Comparison of ENCODE assay signal across 18 mouse cellular contexts in the genomic region with DNA sequence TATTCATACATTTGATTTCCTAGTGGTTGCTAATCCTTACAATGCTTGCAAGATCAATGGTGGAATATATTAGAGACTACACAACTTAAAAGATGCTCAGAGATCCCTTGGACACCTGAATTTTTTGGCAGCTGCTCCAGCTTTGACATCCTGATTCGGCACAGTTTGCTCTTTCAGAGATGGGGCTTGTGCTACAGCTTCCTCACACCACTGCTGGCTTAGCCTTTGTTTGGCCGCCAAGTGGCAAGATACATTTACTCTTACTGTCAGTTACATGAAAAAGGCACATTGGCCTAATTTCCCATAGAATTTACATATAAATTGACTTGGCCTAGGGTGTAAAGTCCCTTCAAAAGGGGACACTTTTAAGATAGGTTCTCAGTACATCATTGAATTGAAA. TPM values are rescaled to one million over a fixed set of nuclear protein-coding genes. Genes with fewer than 3 reads are reported as not detected.
DNase-seq lines count a peak whose midpoint lies in the region; ATAC-seq lines count a peak whose summit lies in the region.
"Had no signal": no experiment of that assay in that cellular context is flagged by ENCODE, and none has a peak within 500 bp of the region (broad histone marks: within the 10 kb centered on the region; RNA-seq: fewer than 3 reads in every experiment).

No protein-coding gene starts in this region.

- no peak overlapping the region for H3K4me3 ChIP-seq in forebrain, embryonic 15.5 days
- H3K4me3 ChIP-seq in forebrain, embryonic 13.5 days, result no peak overlapping the region
- no peak overlapping the region for H3K4me3 ChIP-seq in neural tube, embryonic 14.5 days (ENCODE audit: low read depth, low read length)
- H3K4me3 ChIP-seq: embryonic facial prominence, embryonic 12.5 days; forebrain, embryonic 12.5 days; heart, embryonic 15.5 days; stomach, embryonic 15.5 days had no signal

- H3K9me3 ChIP-seq in forebrain, embryonic 15.5 days, result no peaks in the 10 kb centered on the region
- no peaks in the 10 kb centered on the region for H3K9me3 ChIP-seq in forebrain, embryonic 13.5 days (replicated peaks)
- no peaks in the 10 kb centered on the region for H3K9me3 ChIP-seq in neural tube, embryonic 14.5 days (ENCODE audit: control insufficient read depth, low read length)
- H3K9me3 ChIP-seq: embryonic facial prominence, embryonic 12.5 days; forebrain, embryonic 12.5 days; heart, embryonic 15.5 days; stomach, embryonic 15.5 days had no signal

- ATAC-seq in cerebellum, adult (ENCODE audit: insufficient number of reproducible peaks, low FRiP score, low TSS enrichment), result peak; percentile 56; the same call in 1 of the 2 replicates
- ATAC-seq in forebrain, embryonic 15.5 days (replicated peaks), result no peak
- no peak for ATAC-seq in forebrain, embryonic 13.5 days
- peak; percentile 38; the same call in 1 of the 2 replicates for ATAC-seq in neural tube, embryonic 14.5 days (ENCODE audit: low read depth)

- H3K4me1 ChIP-seq in forebrain, embryonic 15.5 days, result peaks cover 33% of the 10 kb centered on the region
- H3K4me1 ChIP-seq in forebrain, embryonic 13.5 days, result peaks cover 31% of the 10 kb centered on the region
- H3K4me1 ChIP-seq in neural tube, embryonic 14.5 days (ENCODE audit: control insufficient read depth, insufficient read depth, low read length), result no peaks in the 10 kb centered on the region
- H3K4me1 ChIP-seq: embryonic facial prominence, embryonic 12.5 days; heart, embryonic 15.5 days; stomach, embryonic 15.5 days had no signal

- H3K9ac ChIP-seq in forebrain, embryonic 15.5 days (replicated peaks), result no peak overlapping the region
- no peak overlapping the region for H3K9ac ChIP-seq in forebrain, embryonic 13.5 days
- H3K9ac ChIP-seq in neural tube, embryonic 14.5 days (replicated peaks; ENCODE audit: low read depth, low read length), result no peak overlapping the region
- H3K9ac ChIP-seq: embryonic facial prominence, embryonic 12.5 days; forebrain, embryonic 12.5 days; heart, embryonic 15.5 days; stomach, embryonic 15.5 days had no signal

- 26% methylated on average over 2 of the region's 2 CpGs for WGBS in forebrain, embryonic 15.5 days
- WGBS in forebrain, embryonic 13.5 days, result 46% methylated on average over 2 of the region's 2 CpGs
- 33% methylated on average over 2 of the region's 2 CpGs for WGBS in neural tube, embryonic 14.5 days

- no peaks in the 10 kb centered on the region; the same call in 1 of the 2 replicates for H3K36me3 ChIP-seq in forebrain, embryonic 15.5 days
- no peaks in the 10 kb centered on the region for H3K36me3 ChIP-seq in forebrain, embryonic 13.5 days (ENCODE audit: poor library complexity, severe bottlenecking)
- H3K36me3 ChIP-seq in neural tube, embryonic 14.5 days (ENCODE audit: control insufficient read depth, insufficient read depth, low read length), result no peaks in the 10 kb centered on the region
- H3K36me3 ChIP-seq: embryonic facial prominence, embryonic 12.5 days; forebrain, embryonic 12.5 days; heart, embryonic 15.5 days; stomach, embryonic 15.5 days had no signal

- H3K27me3 ChIP-seq in forebrain, embryonic 15.5 days, result no peaks in the 10 kb centered on the region
- H3K27me3 ChIP-seq in forebrain, embryonic 13.5 days, result no peaks in the 10 kb centered on the region
- H3K27me3 ChIP-seq in neural tube, embryonic 14.5 days (ENCODE audit: control insufficient read depth, insufficient read depth, low read length), result no peaks in the 10 kb centered on the region
- H3K27me3 ChIP-seq: embryonic facial prominence, embryonic 12.5 days; heart, embryonic 15.5 days; stomach, embryonic 15.5 days had no signal

- peak overlapping the region; percentile 33; the same call in 1 of the 2 replicates for H3K27ac ChIP-seq in forebrain, embryonic 15.5 days (replicated peaks)
- no peak overlapping the region for H3K27ac ChIP-seq in forebrain, embryonic 13.5 days
- no peak overlapping the region for H3K27ac ChIP-seq in neural tube, embryonic 14.5 days (ENCODE audit: low read depth, low read length)
- H3K27ac ChIP-seq: embryonic facial prominence, embryonic 12.5 days; forebrain, embryonic 12.5 days; heart, embryonic 15.5 days; kidney, postnatal 0 days; stomach, embryonic 15.5 days had no signal

- DNase-seq in cerebellum, adult 8-10 months, result no peak
- peak; percentile 47 for DNase-seq in left cerebral cortex, postnatal 4 days
- no peak for DNase-seq in left cerebral cortex, postnatal 36 days (ENCODE audit: low spot score in 2 of 2)
- DNase-seq: adrenal gland, postnatal 14 days; heart, postnatal 36 days; kidney, adult 2 months; lung, postnatal 4 days; thymus, postnatal 25 days had no signal

- H3K4me2 ChIP-seq in forebrain, embryonic 15.5 days (replicated peaks), result no peak overlapping the region
- H3K4me2 ChIP-seq in forebrain, embryonic 13.5 days, result no peak overlapping the region
- H3K4me2 ChIP-seq in neural tube, embryonic 14.5 days (ENCODE audit: low read depth, low read length), result no peak overlapping the region
- H3K4me2 ChIP-seq: embryonic facial prominence, embryonic 12.5 days; forebrain, embryonic 12.5 days; heart, embryonic 15.5 days; stomach, embryonic 15.5 days had no signal

- intact Hi-C loops in left cerebral cortex, postnatal 4 days (cut with DNase I), result no loop called here
- intact Hi-C loops in left cerebral cortex, postnatal 36 days (cut with DNase I), result no loop called here

RNA-seq across cellular contexts. Expression of a gene that starts 32.1 kb away (rescaled TPM):
- polyA plus RNA-seq in forebrain, embryonic 15.5 days (2015; fragmentation: Nextera tagmentation; extraction: Ambion mirVana), result 599 and 667 TPM in 2 replicates
- 366 and 370 TPM in 2 replicates for polyA plus RNA-seq in forebrain, embryonic 13.5 days (2015; fragmentation: Nextera tagmentation; extraction: Ambion mirVana)
- total RNA-seq in left cerebral cortex, postnatal 4 days (2021), result 100 to 1,000 TPM; 877 to 914 TPM
- 1,000 to 10,000 TPM; 1,032 to 1,087 TPM for total RNA-seq in left cerebral cortex, postnatal 36 days (2021)
- polyA plus RNA-seq in neural tube, embryonic 14.5 days (2014; fragmentation: Nextera tagmentation; extraction: Ambion mirVana), result 484 and 610 TPM in 2 replicates
- total RNA-seq: megakaryocyte-erythroid progenitor cell, adult 5-6 weeks had no signal

Comparison
In these comparisons a context has a peak if more than half of its experiments do, and no peak if none do; other contexts are left out.
1. ATAC-seq: peak in cerebellum, adult (single experiment) and neural tube, embryonic 14.5 days (single experiment); none in forebrain, embryonic 15.5 days (single experiment) and forebrain, embryonic 13.5 days (single experiment).